Mouse (Mus musculus) stomach, postnatal 0 days (tissue): Measurements from ENCODE around the gene Ggnbp2. TPM values are rescaled to one million over a fixed set of nuclear protein-coding genes. Genes with fewer than 3 reads are reported as not detected.

Experiments
- ATAC-seq: fragments of 200-750 bp; cut with Nextera tagmentation; 2 replicates; pipeline ENCODE4 v1.8.0; 2017; ENCODE audit not compliant: low FRiP score, low TSS enrichment
- DNase-seq: peaks from one replicate; pipeline ENCODE4 v3.0.0-alpha.2; 2016; ENCODE audit warnings: low spot score
- H3K27ac ChIP-seq: fragments of 300-500 bp; sonication (generic); replicated peaks from 2 replicates; pipeline ENCODE4 v1.5.1; 2014; ENCODE audit warnings: mild to moderate bottlenecking, control low read depth
- H3K27me3 ChIP-seq: fragments of 300-500 bp; sonication (generic); 2 replicates; pipeline ENCODE4 v1.6.1; 2014; ENCODE audit warnings: low read length; ENCODE audit not compliant: control insufficient read depth, insufficient read depth
- H3K36me3 ChIP-seq: fragments of 300-500 bp; sonication (generic); 2 replicates; pipeline ENCODE4 v1.6.1; 2014; ENCODE audit warnings: low read length, mixed read lengths; ENCODE audit not compliant: control insufficient read depth, insufficient read depth
- H3K4me1 ChIP-seq: fragments of 300-500 bp; sonication (generic); replicated peaks from 2 replicates; pipeline ENCODE4 v1.6.1; 2014; ENCODE audit warnings: antibody characterized with exemption; ENCODE audit not compliant: control insufficient read depth, insufficient read depth
- H3K4me2 ChIP-seq: fragments of 300-500 bp; sonication (generic); replicated peaks from 2 replicates; pipeline ENCODE4 v1.6.1; 2014; ENCODE audit warnings: low read depth, mild to moderate bottlenecking, control low read depth, moderate library complexity
- H3K4me3 ChIP-seq: fragments of 300-500 bp; sonication (generic); 2 replicates; pipeline ENCODE4 v1.5.1; 2014; ENCODE audit warnings: low read depth, low read length, control low read depth
- H3K9ac ChIP-seq: fragments of 300-500 bp; sonication (generic); 2 replicates; pipeline ENCODE4 v1.6.1; 2014; ENCODE audit warnings: mild to moderate bottlenecking, low read length, control low read depth, mixed read lengths
- H3K9me3 ChIP-seq: fragments of 300-500 bp; sonication (generic); 2 replicates; pipeline ENCODE4 v1.6.1; 2016; ENCODE audit warnings: low read length; ENCODE audit not compliant: control insufficient read depth
- CTCF ChIP-seq: IDR thresholded peaks from 2 replicates; pipeline ENCODE4 v1.5.1; 2016; ENCODE audit warnings: antibody characterized with exemption, low read depth, mild to moderate bottlenecking, moderate library complexity
- EP300 ChIP-seq: optimal IDR thresholded peaks from 2 replicates; pipeline ENCODE3; 2016; ENCODE audit warnings: antibody characterized with exemption
- WGBS: fragments of 180-500 bp; shearing (Covaris S2); extraction: QIAGEN DNeasy Blood & Tissue Kit; methylation state at CpG from one replicate; pipeline ENCODE4 v1.1.7; 2014; 5-methylcytosine and 5-hydroxymethylcytosine counted together
- polyA plus RNA-seq: library from polyadenylated mRNA; unstranded; fragments of >200 nt; fragmentation: Nextera tagmentation; extraction: Ambion mirVana; gene quantifications from 2 replicates; pipeline ENCODE4 v1.2.1, GENCODE M21; 2015

Gene Ggnbp2
- polyA plus RNA-seq, 1 experiment from 2014 or later: 40.6 TPM

DNA sequence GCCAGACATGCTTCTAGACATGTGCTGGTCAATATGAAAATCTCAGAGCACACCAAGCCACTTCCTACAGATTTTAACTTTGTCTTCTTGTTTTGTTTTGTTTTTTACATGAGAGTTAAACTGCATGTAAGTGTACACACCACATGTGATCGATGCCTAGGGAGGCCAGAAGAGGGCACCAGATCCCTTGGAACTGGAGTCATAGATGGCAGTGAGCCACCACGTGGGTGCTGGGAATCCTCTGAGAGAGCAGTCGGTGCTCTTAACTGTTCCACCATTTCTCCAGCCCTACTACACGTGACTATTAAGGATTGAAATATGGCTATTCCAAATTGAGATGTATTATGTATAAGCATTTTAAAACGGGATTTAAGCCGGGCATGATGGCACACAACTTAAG, 53.3 kb downstream of the Ggnbp2 start:
- ATAC-seq: no peak
- Histone ChIP-seq H3K27ac (no peak overlapping the region), H3K4me3 (no peak overlapping the region), H3K4me2 (no peak overlapping the region), H3K9me3 (no peaks in the 10 kb centered on the region), H3K4me1 (no peaks in the 10 kb centered on the region), H3K9ac (no peak overlapping the region), H3K27me3 (no peaks in the 10 kb centered on the region), H3K36me3 (peaks cover 4% of the 10 kb centered on the region; the same call in 1 of the 2 replicates)
- WGBS: 82% methylated on average over 6 of the region's 6 CpGs
- DNase-seq: no peak
- TF ChIP-seq EP300 (no peak), CTCF (peak; percentile 54)

DNA sequence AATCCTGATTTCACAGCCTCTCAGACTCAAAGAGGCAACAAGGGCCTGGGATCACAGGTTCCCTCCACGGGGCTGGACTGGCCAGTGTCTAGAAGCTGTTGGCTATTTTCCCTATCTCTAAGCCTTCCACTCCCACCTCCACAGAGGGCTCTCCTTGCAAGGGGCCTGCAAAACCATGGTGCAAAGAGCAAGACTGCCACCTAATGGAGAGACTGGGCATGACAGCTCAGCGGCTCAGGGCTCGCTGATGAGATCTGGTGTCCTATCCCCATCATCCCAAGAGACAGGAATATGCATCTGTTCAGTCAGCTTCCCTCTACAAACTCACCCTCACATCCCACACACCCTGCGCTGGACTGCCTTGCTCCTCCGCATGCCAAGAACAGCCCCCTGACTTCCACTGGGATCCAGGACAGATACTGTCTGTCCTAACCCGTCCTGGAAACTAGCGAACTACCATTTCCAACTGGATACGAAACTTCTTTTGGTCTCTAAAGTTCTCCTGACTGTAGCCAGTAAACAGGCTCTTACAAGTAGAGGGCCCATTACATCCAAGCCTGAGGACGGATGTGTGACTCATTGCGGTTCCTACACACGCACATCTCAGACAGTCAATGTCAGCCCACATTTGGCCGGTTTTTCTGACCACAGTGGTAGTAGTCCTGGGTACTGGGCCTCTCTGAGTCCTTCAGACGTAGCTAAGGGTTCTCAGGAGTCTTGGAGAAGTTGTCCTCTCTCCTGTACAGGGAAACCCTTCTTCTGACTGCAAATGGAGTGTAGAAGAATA, 56.7 kb downstream of the Ggnbp2 start:
- Histone ChIP-seq H3K9me3 (no peaks in the 10 kb centered on the region), H3K4me2 (no peak overlapping the region), H3K4me1 (no peaks in the 10 kb centered on the region), H3K36me3 (peaks cover 4% of the 10 kb centered on the region; the same call in 1 of the 2 replicates), H3K27me3 (no peaks in the 10 kb centered on the region), H3K9ac (no peak overlapping the region), H3K4me3 (no peak overlapping the region), H3K27ac (no peak overlapping the region)
- no peak; the same call in 1 of the 2 replicates for ATAC-seq
- WGBS: 56% methylated on average over 13 of the region's 13 CpGs
- peak; percentile 81 for DNase-seq
- TF ChIP-seq EP300 (no peak), CTCF (peak; percentile 96)

DNA sequence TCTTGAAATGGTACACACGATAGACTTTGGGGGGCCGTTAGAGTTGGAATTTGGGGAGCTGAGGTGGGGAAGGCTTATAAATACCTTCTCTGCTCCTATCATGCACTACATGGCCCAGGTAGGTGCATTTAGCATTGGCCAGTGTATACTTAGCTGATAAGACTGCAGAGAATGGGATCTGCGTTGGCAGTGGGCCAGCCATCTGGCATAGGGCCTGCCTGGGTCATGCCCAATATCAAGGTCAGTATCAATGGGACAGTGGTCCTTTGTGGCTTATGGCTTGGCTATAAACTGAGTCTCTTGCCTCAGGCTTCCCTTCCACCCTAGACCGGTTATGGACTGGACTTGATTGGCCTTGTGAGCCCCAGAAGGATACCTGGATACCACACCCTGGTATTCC, 66.2 kb downstream of the Ggnbp2 start:
- Histone ChIP-seq H3K4me2 (no peak overlapping the region), H3K27ac (no peak overlapping the region), H3K9me3 (no peaks in the 10 kb centered on the region), H3K4me3 (no peak overlapping the region), H3K4me1 (no peaks in the 10 kb centered on the region), H3K9ac (no peak overlapping the region), H3K27me3 (no peaks in the 10 kb centered on the region), H3K36me3 (no peaks in the 10 kb centered on the region)
- TF ChIP-seq CTCF (no peak), EP300 (no peak)
- WGBS: 80% methylated on average over 4 of the region's 4 CpGs
- ATAC-seq (no peak), DNase-seq (no peak)

DNA sequence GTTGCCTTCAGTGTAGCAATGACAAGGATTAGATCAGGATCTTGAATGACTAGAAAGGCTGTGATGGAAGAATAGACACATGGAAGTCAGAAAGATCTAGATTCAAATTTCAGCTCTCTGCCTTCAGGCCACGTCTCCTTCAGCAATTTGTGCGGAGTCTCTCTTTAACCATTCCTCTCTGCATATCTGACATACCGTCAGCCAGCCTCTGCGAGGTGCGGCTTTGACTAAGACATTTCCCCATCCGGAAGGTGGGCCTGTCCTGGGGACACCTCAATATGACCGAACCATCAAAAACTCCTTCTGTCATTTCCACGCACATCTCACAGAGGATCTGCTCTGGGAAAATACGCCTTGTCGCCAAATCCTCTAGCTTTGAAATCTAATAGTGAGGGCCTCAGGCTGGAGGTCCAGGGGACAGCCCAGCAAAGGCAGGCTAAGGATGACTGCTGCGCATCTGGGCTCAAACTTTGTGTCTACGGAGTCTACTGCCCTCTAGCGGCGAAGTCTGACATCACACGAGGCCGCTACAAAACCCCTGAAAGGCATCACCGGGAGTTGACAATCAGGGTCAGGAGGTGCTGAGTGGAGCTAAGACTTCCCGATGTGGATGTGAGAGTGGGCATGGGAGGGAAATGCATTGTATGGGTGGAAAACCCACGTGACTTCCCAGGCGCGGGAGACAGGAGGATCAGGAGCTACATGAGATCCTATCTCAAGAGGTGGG, 72.8 kb downstream of the Ggnbp2 start:
- no peaks in the 10 kb centered on the region for H3K27me3 ChIP-seq
- H3K4me1 ChIP-seq: no peaks in the 10 kb centered on the region
- DNase-seq (peak; percentile 78), ATAC-seq (no peak)
- no peaks in the 10 kb centered on the region for H3K9me3 ChIP-seq
- no peak overlapping the region for H3K4me2 ChIP-seq
- no peak overlapping the region for H3K9ac ChIP-seq
- H3K27ac ChIP-seq: no peak overlapping the region
- no peak overlapping the region for H3K4me3 ChIP-seq
- 18% methylated on average over 21 of the region's 21 CpGs for WGBS
- peak; percentile 94 for TF ChIP-seq CTCF
- TF ChIP-seq EP300: no peak
- H3K36me3 ChIP-seq: no peaks in the 10 kb centered on the region

DNA sequence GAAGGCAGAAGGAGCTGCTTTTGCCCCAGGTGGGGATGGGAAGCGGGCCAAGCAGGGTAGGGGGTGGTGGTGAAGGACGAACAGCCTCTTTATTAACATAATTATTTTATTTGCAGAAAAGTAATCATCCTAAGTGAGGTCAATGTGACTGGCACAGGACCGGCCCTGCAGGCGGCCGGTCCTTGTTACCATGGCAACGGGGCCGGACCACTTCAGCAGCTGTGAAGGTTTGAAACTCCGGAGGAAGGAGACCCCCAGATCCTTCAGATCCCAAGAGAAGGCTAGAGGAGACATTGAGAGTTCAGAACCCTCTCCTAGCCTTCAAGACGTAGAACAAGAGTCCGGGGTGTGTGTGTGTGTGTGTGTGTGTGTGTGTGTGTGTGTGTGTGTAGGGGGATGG, 73.6 kb downstream of the Ggnbp2 start:
- TF ChIP-seq CTCF (no peak), EP300 (no peak)
- WGBS: 34% methylated on average over 10 of the region's 10 CpGs
- Histone ChIP-seq H3K4me3 (no peak overlapping the region), H3K36me3 (no peaks in the 10 kb centered on the region), H3K27ac (no peak overlapping the region), H3K4me1 (no peaks in the 10 kb centered on the region), H3K9ac (no peak overlapping the region), H3K27me3 (no peaks in the 10 kb centered on the region), H3K4me2 (no peak overlapping the region), H3K9me3 (no peaks in the 10 kb centered on the region)
- no peak for ATAC-seq
- no peak for DNase-seq
